Mouse (Mus musculus) layer of hippocampus, postnatal 10 days (tissue): ENCODE results near the gene Acvr1. TPM values are rescaled to one million over a fixed set of nuclear protein-coding genes. Genes with fewer than 3 reads are reported as not detected.

Source experiments
- DNase-seq, 2 experiments: peaks; one replicate each; pipeline ENCODE4 v3.0.0; 2021; ENCODE audit warnings: low spot score in 2 of 2
- total RNA-seq, 2 experiments: library from RNA; stranded (reverse); gene quantifications; 2 replicates each; pipeline ENCODE4 v1.2.3; 2021

Acvr1 gene
- total RNA-seq, 2 experiments from 2014 or later: 50.1 to 52.9 TPM

DNA sequence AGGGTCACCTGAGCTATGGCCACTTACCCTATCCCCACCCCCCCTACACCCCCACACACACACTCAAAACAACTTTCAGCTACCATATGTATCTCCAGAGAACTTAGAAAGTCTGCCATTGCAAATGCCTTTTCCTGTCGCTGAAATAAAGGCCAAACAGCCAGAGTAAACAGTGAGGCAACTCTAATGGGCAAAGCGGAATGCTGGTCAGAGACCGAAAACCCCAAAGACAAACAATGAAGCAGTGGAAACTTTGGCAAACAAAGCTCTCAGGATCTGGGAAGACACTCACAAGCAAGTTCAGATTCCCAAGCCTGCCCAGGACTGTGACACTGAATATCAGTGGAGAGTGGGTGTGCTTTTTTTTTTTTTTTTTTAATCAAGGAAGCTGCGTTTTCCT lies 4.8 kb downstream of the Acvr1 start:
- no peak for DNase-seq

DNA sequence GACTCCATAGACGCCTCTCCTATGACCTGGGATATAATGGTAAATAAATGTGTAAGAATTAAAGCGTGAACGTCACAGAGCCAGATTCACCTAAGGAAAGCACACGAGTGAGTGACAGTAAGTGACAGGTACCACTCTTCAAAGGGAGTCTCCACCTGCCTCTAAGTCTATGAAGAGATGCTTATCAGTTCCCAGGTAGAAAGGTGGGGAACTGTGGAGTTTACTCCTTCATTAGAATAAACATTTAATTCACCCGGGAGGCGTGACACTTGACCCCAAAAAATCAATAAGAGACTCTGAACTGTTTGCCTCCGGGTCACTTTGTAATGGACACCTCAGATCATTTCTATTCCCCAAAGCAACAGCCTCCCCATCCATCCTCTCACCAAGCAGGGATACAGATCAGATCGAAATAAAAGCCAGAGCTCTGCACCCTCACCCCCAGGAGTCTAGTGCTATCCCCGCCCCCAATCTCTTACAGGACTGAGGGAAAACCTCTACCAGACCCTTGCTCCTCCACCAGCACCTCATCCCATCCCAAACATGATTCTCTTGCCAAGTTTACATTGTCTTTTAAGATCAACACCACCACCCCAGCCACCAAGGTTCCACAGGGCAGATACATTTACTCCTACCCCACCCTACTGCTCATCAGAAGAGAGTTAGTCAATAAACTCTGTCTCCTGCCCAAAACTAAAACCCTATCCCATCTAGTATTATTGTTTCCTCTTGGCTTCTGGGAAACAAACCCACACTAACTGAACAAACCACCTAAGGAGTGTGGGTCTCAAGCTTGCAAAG lies 9.7 kb downstream of the Acvr1 start:
- DNase-seq: no peak

DNA sequence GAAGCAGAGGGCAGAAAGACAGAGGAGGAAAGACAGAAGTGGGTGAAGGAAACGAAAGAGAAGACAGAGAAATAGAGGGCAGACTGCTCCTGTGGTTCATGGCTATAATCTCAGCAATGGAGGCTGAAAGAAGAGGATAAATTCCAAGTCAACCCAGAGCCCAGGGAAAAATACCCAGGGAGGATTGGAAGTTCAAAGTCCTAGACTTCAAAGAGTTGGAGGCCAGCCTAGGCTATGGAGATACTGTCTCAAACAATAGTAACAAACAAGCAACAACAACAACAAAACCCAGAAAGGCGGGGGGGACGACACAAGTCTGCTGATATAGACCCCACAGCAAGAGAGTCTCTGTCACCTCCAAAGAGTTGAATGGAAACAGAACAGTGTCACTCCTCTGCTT lies 14.7 kb downstream of the Acvr1 start:
- no peak for DNase-seq

- DNase-seq: no peak
Observed at GRCm38 (mm10) chr2:58551866-58552265, 15.1 kb downstream of the Acvr1 start.

DNA sequence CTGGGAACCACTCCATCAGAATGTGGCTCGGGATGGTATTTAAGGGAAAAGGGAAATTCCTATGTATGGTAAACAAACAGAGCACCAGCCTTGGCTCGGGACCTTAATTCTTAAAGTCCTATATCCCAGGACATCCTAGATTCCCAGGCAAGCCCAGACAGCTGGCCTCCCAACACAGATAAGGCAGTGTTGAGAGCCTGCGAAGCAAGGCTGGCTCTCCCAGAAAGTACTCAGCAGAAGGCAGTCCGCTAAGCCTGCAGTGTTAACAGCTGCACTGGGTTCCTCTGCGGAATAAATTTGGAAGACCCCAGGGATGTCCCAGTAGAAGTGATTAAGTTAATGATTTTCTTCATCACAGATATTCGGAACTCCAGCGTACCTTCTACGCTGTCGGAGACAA lies 16.5 kb downstream of the Acvr1 start:
- no peak for DNase-seq

DNA sequence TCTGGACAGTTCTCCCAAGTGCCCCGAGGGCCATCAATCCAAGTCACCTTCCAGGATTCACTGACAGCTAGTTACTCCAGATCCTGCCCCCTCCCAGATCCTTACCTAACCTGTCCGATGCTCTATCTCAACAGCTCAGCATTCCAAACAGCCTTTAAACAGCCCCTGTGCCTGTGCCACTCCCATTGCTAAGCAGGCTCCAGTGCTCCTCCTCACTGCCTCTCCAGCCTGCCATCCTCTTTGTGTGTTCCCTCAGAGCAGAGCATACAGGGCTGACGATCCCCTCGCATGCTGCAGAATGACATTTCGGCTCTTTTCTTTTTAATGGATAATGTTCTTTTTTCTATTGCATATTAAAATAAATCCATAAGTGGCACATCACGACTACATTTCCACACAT lies 17.0 kb downstream of the Acvr1 start:
- DNase-seq: no peak

- DNase-seq: no peak
Observed at GRCm38 (mm10) chr2:58548943-58549342, 18.0 kb downstream of the Acvr1 start.

DNA sequence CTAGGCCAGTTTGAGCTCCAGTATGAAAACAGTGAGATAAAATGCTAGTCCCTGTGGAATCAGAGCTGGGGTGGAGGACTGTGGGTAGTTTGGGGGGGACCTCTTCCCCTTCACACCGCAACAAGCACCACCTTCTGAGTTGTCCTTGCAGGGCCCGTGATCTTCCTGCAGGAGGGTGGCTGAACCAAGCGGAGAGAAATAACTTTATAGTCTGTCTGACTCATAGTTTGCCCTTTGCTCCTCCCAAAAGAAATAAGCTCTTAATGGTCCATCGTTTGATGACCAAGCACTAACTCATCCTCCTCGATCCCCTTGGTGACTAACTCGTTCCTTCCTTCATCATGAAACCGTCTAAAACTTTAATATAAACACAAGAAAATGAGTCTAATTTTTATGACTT lies 20.7 kb downstream of the Acvr1 start:
- DNase-seq: no peak

- DNase-seq: no peak
Observed at GRCm38 (mm10) chr2:58544368-58544767, 22.6 kb downstream of the Acvr1 start.

- no peak for DNase-seq
Observed at GRCm38 (mm10) chr2:58543252-58543651, 23.7 kb downstream of the Acvr1 start.

DNA sequence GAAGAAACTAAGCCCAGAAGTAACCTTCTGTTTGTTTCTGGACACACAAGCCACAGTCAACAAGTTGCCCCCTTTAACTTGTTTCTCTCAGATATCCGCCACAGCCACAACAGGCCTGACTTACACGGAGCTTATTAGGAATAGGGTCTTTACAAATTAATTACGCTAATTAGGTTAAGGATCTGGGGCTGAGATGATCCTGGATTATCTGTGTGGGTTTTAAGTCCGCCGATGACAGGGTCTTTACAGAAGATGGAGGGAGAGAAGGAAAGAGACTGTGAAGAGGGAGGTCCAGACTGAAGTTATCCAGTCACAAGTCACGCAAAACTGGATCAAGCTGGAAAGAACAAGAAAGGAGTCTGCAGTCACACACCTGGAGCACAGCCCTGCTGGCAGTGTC lies 28.8 kb downstream of the Acvr1 start:
- DNase-seq: no peak

DNA sequence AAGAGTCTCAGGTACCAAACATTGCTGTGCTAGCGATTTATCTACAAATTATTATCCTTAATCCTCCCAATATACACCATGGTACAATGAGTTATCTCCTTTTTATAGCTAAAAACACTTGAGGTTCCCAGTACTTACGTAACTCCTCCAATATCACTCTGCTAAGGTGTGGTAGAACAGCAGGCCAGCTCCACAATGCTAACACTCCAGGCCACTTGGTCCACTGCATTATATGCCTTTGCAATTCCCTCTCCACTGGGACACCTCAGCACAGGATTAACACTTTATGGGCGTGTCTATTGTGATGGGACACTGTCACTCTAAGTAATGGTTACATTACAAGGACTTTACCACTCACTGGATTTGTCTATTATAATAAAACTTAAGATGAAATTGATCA lies 30.2 kb downstream of the Acvr1 start:
- no peak for DNase-seq

DNA sequence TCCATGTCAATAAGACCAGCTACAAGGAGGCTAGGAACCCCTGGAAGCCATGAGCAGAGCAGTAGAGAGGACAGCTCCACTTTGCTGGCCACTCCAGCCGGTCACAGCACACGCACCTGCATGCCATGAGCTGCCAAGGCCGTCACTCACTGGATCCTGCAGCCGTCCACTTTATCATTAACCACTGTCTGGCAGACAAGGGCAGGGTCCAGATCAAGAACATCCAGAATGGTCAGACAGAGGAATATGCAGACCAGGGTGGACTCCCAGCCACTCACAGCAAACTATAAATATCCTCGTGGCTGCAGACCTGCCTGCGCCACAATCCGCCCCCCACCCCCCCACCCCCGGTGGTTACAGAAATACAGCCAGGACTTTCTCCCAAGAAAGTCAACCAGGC lies 31.7 kb downstream of the Acvr1 start:
- DNase-seq: no peak

- DNase-seq: no peak
Observed at GRCm38 (mm10) chr2:58534379-58534778, 32.6 kb downstream of the Acvr1 start.

GRCm38 (mm10) chr2:58533521-58534001 lies 33.4 kb downstream of the Acvr1 start:
- no peak for DNase-seq

- DNase-seq: peak; percentile 81 to 82
Observed at GRCm38 (mm10) chr2:58532260-58532850, 34.6 kb downstream of the Acvr1 start.

- no peak for DNase-seq
Observed at GRCm38 (mm10) chr2:58530521-58530920, 36.4 kb downstream of the Acvr1 start.

GRCm38 (mm10) chr2:58529860-58530440 lies 37.0 kb downstream of the Acvr1 start:
- DNase-seq: no peak

- no peak for DNase-seq
Observed at GRCm38 (mm10) chr2:58529384-58529783, 37.6 kb downstream of the Acvr1 start.

DNA sequence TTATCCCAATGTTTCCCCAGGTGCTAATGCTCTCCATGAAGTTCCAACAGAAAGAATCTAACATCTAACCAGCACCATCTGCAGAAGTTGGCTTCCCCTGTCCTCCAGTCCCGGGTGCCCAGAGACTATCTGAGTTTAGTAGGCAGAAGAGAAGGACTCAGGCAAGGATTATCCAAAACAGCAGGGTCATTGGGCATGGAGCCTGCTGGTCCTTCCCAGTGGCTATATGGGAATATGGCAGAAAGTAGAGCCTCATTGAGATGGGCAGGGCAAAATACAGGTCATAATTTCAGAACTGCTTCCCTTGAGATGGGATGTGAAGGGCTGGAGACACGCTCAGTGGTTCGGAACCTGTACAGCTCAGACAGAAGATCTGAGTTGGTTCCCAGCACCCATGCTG lies 39.2 kb downstream of the Acvr1 start:
- DNase-seq: no peak

- DNase-seq: no peak
Observed at GRCm38 (mm10) chr2:58524356-58524755, 42.6 kb downstream of the Acvr1 start.

DNA sequence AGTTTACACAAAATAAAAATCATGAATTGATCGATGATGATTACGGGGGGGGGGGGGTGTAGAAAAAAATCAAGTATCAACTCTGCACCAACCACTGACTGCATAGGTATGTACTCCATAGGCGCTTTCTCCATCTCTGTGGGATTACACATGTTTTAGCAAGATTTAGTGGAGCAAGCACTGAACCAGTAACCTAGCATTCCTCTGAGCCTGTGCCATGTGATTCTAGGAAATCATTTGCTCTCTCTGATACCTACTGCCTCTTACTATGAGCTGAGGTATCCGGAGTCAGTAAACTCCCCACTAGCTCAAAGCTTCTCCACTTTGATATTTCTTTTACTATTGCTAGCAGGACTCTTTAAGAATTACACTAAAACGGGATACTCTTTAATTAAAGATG lies 43.1 kb downstream of the Acvr1 start:
- no peak for DNase-seq

GRCm38 (mm10) chr2:58523097-58523496 lies 43.9 kb downstream of the Acvr1 start:
- no peak for DNase-seq
